Mouse (Mus musculus): ENCODE measurements at regions not wholly inside any gene's neighbourhood (a gene's known extent, or its start where the extent isn't known, plus 50 kb on each side); places are given as distances from the start of the nearest gene placed in this dataset.

DNA sequence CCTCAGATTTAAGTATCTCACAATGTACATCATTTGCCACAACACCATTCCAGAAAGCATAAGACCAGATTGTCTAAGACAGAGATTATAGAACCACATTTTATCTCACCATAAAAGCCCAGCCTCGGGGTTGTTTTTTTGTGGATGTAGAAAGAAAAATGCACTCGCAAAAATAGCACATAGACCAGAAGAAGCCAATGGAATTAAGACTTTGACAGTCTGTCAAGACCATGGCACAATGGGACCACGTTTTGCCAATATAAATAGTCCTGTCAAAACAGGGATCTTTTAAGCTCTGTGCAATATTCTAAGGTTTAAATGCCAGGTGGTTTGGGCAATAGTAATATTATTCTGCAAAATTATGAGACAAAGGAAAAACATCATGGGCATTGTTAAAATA is 547.3 kb downstream of the Adgrl2 start:
- DNase-seq (ENCODE audit: low spot score) = no peak

- DNase-seq (ENCODE audit: low spot score) = no peak
These were observed 556.3 kb downstream of the Adgrl2 start for GRCm38 (mm10) chr3:148434033-148434432.

DNA sequence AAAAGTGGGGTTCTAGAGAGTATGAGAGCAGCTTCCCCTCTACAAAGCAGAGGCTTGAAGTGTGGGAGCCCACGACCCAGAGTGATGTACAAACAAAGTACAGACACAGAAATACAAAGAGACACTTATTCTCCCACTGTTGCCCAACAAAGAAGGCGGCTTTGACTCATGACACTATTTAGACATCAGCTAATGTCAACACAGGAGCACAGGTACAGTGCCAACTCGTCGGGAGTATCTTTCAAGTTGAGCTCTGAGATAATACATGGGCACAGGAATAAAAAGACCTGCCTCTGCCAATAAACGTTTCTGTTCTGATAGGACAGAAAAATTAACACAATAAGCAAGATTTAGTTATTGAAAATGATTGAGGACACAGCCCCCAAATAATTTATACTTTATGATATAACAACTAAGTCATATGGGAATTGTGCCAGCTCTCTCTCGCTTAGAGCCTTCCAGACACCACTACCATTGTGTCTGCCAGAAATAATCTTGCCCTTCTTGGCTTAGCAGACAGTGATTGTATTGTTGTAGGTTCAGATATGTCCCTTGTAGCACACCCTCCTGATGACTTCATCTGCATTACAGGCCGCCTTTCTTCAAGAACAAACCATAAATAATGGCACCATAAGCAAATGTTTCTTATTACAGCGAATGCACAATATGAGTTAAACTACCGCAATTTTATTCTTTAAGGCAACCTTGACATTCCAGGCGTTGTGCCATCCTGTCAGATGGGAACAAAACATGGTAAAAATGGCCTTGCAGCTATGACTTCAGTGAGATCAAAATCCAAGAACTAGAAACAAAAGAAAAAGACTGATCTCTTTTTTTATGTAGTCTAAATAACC is 561.1 kb downstream of the Adgrl2 start:
- no peak for DNase-seq (ENCODE audit: low spot score)

DNA sequence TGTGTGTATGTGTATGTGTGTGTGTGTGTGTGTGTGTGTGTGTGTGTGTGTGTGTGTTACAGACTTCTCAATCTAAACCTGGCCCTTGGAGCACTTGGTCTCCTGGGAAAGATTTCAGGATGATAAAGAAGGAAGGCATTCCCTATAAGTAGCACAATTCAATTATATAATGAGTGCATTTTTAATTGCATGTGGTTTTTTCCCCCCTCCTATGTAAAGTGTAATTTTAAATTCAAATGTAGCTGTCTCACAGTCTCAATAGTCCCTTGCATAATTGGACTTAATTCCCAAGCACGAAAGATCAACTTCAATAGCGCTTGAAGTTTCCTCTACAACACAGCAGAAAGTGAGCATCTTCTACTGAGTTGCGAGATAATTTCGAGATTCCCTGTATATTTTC is 566.3 kb downstream of the Adgrl2 start:
- no peak for DNase-seq (ENCODE audit: low spot score)

GRCm38 (mm10) chr3:148423383-148423782 is 567.0 kb downstream of the Adgrl2 start:
- no peak for DNase-seq (ENCODE audit: low spot score)

- no peak for DNase-seq (ENCODE audit: low spot score)
These were observed 567.6 kb downstream of the Adgrl2 start for GRCm38 (mm10) chr3:148422720-148423119.

DNA sequence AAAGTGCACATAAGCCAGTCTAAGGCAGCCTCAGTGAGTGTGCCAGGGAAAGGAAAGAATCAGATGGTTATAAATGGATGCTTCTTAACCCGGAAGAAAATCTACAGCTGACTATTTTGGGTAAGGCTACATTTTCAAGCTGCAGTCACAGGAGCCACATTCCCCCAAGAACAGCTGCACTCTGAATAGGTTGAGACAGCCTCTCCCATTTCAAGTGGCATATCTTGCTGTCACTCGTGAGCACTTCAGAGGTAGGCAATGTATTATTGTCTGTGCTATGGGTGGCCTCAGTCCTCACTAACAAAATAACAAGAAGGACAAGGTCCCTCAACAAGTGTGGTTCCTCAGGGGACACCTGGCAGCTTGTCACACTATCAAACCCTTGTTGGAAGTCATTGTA is 568.1 kb downstream of the Adgrl2 start:
- DNase-seq (ENCODE audit: low spot score) = no peak

DNA sequence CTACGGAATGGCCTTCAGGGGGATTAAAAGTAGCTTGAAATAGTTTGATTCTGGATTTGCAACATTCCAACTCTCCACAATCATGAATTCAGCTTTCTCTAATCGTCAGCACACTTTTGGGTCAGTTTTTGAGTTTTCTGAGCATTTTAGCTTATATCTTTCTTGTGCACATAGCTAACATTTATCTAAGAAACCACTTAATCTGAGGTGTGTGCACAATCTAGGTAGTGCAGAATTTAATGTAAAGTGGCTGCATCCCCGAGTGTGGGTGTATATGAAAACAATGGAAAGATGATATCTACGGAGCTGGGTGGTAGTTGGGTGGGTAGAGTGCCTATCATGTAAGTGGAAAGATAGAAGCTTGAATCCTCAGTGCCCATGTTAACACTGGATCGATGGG is 570.1 kb downstream of the Adgrl2 start:
- DNase-seq (ENCODE audit: low spot score) = no peak

GRCm38 (mm10) chr3:148419462-148420074 is 570.8 kb downstream of the Adgrl2 start:
- DNase-seq (ENCODE audit: low spot score) = no peak

DNA sequence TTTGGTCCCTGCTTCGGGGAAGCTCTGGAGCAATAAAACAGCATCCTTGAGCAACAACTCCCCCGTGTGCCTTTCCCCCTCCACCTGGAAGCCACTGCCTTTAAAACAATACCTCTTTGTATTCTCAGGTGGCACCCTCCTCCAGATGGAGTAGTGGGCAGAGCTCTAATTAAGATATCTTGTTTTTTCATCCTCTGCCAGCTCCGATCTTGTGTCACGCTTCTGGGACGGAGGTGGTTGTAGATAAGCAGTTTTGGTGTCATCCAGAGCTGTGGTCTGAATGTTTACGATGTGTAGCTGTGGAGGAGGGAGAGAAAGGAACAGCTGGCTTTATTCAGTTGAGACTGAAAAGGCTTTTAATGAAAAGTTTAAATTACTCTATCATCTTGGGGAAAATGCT is 572.3 kb downstream of the Adgrl2 start:
- DNase-seq (ENCODE audit: low spot score) = no peak

DNA sequence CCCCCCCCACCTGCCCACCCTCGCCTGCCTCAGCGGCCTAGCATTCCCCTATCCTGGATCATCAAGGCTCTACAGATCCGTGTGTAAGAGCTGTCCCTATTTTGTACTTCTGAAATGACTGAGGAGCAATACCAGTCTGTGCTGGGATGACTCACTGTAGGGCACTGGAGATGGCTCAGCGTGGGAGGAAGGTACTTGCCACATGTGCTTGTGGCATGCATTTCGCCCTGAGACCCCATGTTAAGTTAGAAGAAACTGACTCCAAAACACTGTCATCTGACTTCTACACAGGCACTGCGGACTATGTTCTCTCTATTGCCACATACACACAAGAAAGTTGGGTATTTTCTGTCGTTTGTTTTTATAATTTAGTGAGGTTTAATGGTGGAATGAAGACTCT is 574.9 kb downstream of the Adgrl2 start:
- no peak for DNase-seq (ENCODE audit: low spot score)

DNA sequence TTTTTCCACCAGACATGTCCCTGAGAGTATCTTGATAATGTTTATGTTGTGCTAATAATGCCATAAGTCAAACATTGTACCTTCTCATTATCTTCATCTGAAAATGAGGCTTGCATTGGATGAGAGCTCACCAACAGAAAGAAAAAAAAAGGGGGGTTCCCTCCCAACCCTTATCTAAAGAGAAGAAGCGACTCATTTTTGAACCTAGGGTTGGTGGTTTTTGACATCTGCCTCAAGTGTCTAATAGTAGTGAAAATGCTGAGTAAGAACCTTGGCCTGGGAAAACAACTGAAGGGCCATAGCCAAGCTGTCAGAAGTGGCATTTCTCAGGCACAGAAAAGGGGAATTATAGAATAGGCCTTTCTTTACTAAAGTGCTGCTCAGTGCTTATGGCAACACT is 577.3 kb downstream of the Adgrl2 start:
- DNase-seq (ENCODE audit: low spot score) = no peak

DNA sequence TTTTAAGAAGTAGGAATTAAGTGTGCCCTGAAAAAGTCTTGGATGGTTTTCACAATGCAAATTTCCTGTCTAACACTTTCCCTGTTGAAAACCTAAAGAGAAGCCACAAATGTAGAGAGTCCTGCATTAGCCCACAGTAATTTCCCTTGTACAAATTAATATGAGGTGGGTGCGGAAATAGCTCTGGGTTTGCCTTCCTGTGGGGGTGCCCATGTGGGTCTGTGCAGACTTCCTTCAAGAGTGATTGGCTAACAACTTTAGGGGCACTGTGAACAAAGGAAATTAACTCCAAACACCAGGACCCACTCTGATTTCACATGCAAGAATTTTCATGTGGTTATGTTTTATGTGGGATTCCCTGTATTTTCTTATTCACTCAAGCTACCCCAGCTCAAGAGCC is 578.2 kb downstream of the Adgrl2 start:
- DNase-seq (ENCODE audit: low spot score) = no peak

- no peak for DNase-seq (ENCODE audit: low spot score)
These were observed 592.0 kb downstream of the Adgrl2 start for GRCm38 (mm10) chr3:148398349-148398748.

GRCm38 (mm10) chr3:148387550-148387949 is 602.8 kb downstream of the Adgrl2 start:
- no peak for DNase-seq (ENCODE audit: low spot score)

GRCm38 (mm10) chr3:148385712-148386111 is 604.6 kb downstream of the Adgrl2 start:
- DNase-seq (ENCODE audit: low spot score) = no peak

GRCm38 (mm10) chr3:148381057-148381456 is 609.3 kb downstream of the Adgrl2 start:
- no peak for DNase-seq (ENCODE audit: low spot score)

- no peak for DNase-seq (ENCODE audit: low spot score)
These were observed 627.0 kb downstream of the Adgrl2 start for GRCm38 (mm10) chr3:148363331-148363730.

DNA sequence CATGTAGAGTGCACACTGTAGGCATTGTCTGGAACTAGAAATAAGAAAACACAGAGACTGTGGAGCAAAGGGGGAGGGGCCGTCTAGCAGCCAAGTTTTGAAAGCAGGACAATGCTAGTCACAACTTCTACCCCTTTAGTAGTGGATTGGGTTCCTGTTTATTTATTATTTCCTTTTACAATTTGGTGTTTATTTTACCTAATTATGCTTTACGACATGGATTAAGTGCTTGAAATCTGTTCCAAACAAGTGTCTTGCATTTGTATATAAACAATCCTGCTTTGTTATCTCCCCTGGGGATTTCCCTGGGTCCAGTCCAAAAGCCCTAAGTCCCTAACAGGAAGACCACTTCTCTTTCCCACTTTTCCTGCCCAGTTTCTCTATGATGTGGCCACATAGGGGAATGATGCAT is 627.9 kb downstream of the Adgrl2 start:
- no peak for DNase-seq (ENCODE audit: low spot score)

- DNase-seq (ENCODE audit: low spot score) = peak; percentile 58
These were observed 646.6 kb downstream of the Adgrl2 start for GRCm38 (mm10) chr3:148343633-148344361.

DNA sequence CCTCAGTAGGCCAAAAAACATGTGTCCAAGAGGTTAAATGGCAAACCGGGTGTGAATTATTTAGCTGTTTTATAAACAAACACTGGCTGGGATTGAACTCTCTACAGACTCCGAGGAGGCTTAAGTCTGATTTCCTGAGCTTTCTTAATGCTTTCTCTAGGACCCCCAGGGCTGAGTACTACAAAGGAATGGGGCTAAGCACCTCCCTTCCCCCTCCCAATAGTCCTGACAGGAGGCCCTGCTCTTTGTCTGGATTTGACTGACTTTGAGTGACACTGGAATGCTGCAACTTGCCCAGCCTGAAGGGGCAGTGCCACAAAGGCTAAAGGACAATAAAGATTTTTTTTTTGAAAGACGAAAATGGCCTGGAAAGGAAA is 647.1 kb downstream of the Adgrl2 start:
- no peak for DNase-seq (ENCODE audit: low spot score)

DNA sequence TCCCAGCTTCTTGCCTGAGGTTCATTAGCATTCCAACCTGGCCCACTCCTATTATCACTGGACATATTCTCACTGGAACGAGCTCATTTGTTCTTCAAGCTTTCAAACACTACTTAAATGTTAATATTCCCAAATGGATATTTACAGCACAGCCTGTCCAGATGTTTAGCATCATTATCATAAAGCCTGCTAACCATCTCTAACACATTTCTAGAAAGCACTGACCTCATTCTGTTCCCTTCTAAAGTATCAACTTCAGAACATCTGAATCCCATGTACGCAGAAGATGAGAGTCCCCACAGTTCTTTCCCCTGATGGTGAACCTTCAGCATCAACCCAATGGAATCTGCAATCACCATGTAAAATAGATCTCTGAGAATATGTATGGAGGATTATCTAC is 651.1 kb downstream of the Adgrl2 start:
- DNase-seq (ENCODE audit: low spot score) = no peak

DNA sequence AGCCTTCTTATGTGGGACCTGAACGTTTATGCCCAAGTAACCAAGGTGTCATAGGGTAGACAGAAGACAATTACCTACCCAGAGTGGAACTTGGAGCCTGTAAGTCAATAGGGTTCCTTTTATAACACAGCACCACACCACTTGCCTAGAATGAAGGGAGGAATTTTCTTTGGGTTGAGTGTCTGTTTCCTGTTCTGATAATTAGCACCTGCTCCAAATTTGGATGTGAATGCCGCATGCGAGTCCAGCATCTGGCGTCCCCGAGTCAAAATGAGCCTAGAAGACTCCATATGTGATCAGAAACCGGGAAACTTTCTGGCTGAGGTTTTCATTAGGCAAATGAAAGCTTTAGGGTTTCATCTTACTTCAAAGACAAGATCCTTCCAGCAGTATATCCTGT is 653.7 kb downstream of the Adgrl2 start:
- no peak for DNase-seq (ENCODE audit: low spot score)

Measured in urinary bladder, postnatal 14 days (tissue).